Mouse (Mus musculus): ENCODE measurements around the gene Fam126b.

DNA sequence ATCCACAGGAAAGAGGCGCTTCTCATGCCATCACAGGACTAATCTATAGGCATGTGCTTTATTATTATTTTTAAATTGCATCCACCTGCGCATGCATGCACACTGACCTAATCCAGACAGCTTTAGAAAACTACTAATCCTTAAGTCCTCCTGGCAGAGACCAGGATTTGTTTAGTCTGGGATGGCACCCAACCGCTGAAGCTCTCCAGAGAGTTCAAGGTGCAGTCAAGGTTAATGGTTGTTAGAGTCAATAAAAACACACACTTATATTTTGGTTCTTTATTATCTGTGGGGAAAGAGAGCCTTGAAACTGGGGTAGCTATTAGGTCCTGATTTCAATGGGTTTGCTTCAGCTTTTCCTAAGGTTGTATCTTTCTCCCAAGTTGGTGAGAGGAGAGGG is 35.1 kb upstream of the Fam126b start:
- TF ChIP-seq CTCF (IDR thresholded peaks at IDR 0.05; ENCODE audit: low read depth), result no peak
- no peak for TF ChIP-seq EP300 (optimal IDR thresholded peaks at IDR 0.05)

Data from stomach, postnatal 0 days (tissue).